Mouse (Mus musculus): ENCODE data around the gene Tsc22d2.

DNA sequence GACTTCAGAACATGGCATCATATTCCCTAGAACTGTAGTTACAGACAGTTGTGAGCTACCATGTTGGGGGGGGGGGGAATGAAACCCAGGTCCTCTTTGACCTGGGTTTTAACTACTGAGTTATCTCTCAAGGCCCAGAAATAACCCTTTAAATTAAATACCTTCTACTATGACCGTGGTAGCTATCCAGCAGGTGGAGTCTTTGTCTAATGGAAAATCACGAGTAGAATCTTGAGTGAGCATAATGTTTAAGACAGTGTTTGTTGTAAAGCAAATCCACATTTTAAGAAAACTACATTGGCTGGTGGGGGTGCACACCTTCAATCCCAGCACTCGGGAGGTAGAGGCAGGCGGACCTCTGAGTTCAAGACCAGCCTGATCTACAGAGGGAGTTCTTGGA lies 99.0 kb downstream of the Tsc22d2 start:
- TF ChIP-seq POLR2A (IDR thresholded peaks at IDR 0.05; ENCODE audit: extremely low read depth, insufficient read depth, low read length) (no peak), CTCF (IDR thresholded peaks at IDR 0.05; ENCODE audit: low read depth, low read length) (no peak)

Data from liver, adult 2 months (tissue).